Mouse (Mus musculus) heart, postnatal 0 days (tissue): ENCODE data around the gene Zfpm1. TPM values are rescaled to one million over a fixed set of nuclear protein-coding genes. Genes with fewer than 3 reads are reported as not detected.

Source experiments
- ATAC-seq: fragments of 200-750 bp; cut with Nextera tagmentation; 2 replicates; pipeline ENCODE4 v1.8.0; 2017; ENCODE audit warnings: low read depth, moderate number of reproducible peaks, moderate library complexity; ENCODE audit not compliant: insufficient read depth
- DNase-seq: peaks from one replicate; pipeline ENCODE4 v3.0.0-alpha.2; 2016; ENCODE audit warnings: low spot score
- H3K27ac ChIP-seq: fragments of 300-500 bp; sonication (generic); 2 replicates; pipeline ENCODE4 v1.5.1; 2014; ENCODE audit warnings: low read depth, mild to moderate bottlenecking
- H3K27me3 ChIP-seq: fragments of 300-500 bp; sonication (generic); 2 replicates; pipeline ENCODE4 v1.6.1; 2014; ENCODE audit warnings: low read length, mixed read lengths; ENCODE audit not compliant: control insufficient read depth, insufficient read depth
- H3K36me3 ChIP-seq: fragments of 300-500 bp; sonication (generic); replicated peaks from 2 replicates; pipeline ENCODE4 v1.6.1; 2014; ENCODE audit warnings: low read length, mixed read lengths; ENCODE audit not compliant: control insufficient read depth, insufficient read depth
- H3K4me1 ChIP-seq: fragments of 300-500 bp; sonication (generic); 2 replicates; pipeline ENCODE4 v1.6.1; 2014; ENCODE audit warnings: antibody characterized with exemption; ENCODE audit not compliant: control insufficient read depth, insufficient read depth
- H3K4me2 ChIP-seq: fragments of 300-500 bp; sonication (generic); 2 replicates; pipeline ENCODE4 v1.6.1; 2014; ENCODE audit warnings: low read depth, mild to moderate bottlenecking, low read length, moderate library complexity
- H3K4me3 ChIP-seq: fragments of 300-500 bp; sonication (generic); 2 replicates; pipeline ENCODE4 v1.5.1; 2014; ENCODE audit warnings: low read depth, low read length
- H3K9ac ChIP-seq: fragments of 300-500 bp; sonication (generic); replicated peaks from 2 replicates; pipeline ENCODE4 v1.6.1; 2014; ENCODE audit warnings: low read depth, low read length, mixed read lengths
- H3K9me3 ChIP-seq: fragments of 300-500 bp; sonication (generic); replicated peaks from 2 replicates; pipeline ENCODE4 v1.6.1; 2016; ENCODE audit warnings: low read length; ENCODE audit not compliant: control insufficient read depth
- CTCF ChIP-seq: IDR thresholded peaks from 2 replicates; pipeline ENCODE4 v1.5.1; 2016; ENCODE audit warnings: antibody characterized with exemption, control low read depth, low read depth
- EP300 ChIP-seq: IDR thresholded peaks from 2 replicates; pipeline ENCODE4 v1.6.1; 2016; ENCODE audit warnings: antibody characterized with exemption, low read depth
- WGBS: fragments of 180-500 bp; shearing (Covaris S2); extraction: QIAGEN DNeasy Blood & Tissue Kit; methylation state at CpG from one replicate; pipeline ENCODE4 v1.1.7; 2014; 5-methylcytosine and 5-hydroxymethylcytosine counted together
- polyA plus RNA-seq: library from polyadenylated mRNA; unstranded; fragments of >200 nt; fragmentation: Nextera tagmentation; extraction: Ambion mirVana; gene quantifications from 2 replicates; pipeline ENCODE4 v1.2.1, GENCODE M21; 2015
- total RNA-seq: library from RNA; depleted of rRNA; stranded (reverse); fragments of >200 nt; gene quantifications from 2 replicates; pipeline ENCODE4 v1.2.3, GENCODE M21; 2014; ENCODE audit warnings: low replicate concordance

The Zfpm1 gene
- total and polyA plus RNA-seq, 2 experiments from 2014 or later = 2.3 to 28.4 TPM

DNA sequence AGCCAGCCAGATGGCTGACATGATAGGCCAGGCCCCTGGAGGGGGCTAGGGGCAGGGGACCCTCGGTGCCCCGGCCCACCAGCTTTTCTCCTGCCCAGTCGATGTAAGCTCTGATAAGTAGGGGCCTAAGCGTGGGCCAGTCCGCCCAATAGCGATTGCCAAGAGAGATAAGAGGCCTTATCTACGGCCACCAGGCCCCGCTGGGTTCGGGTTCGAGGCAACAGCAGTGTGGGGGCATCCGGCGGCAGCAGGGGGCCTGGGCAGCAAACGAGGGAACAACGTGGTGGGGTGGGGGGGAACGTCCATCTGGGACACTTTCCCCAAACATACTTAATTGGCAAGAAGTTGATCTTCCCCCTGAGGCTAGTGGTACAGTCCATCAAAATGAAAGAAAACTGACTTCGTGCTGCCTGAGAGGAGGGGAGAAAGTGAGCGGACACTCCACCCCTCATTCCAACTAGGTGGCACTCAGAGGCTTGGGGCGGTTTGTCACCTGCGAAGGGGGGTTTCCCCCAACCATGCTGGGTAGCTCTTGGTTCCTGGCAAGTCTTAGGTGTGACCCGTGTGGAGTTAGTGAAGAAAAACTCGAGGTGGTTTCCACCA, 2.8 kb downstream of the Zfpm1 start:
- no peaks in the 10 kb centered on the region for H3K9me3 ChIP-seq
- peak overlapping the region; percentile 67; the same call in 1 of the 2 replicates for H3K27ac ChIP-seq
- H3K9ac ChIP-seq = peak overlapping the region; percentile 83; the same call in 1 of the 2 replicates
- TF ChIP-seq EP300 = no peak
- no peak for TF ChIP-seq CTCF
- H3K4me3 ChIP-seq = peak overlapping the region; percentile 68
- WGBS = 22% methylated on average over 21 of the region's 21 CpGs
- no peak for ATAC-seq
- H3K4me1 ChIP-seq = peaks cover 28% of the 10 kb centered on the region
- peak overlapping the region; percentile 83 for H3K4me2 ChIP-seq
- H3K27me3 ChIP-seq = no peaks in the 10 kb centered on the region
- no peaks in the 10 kb centered on the region for H3K36me3 ChIP-seq
- DNase-seq = no peak

DNA sequence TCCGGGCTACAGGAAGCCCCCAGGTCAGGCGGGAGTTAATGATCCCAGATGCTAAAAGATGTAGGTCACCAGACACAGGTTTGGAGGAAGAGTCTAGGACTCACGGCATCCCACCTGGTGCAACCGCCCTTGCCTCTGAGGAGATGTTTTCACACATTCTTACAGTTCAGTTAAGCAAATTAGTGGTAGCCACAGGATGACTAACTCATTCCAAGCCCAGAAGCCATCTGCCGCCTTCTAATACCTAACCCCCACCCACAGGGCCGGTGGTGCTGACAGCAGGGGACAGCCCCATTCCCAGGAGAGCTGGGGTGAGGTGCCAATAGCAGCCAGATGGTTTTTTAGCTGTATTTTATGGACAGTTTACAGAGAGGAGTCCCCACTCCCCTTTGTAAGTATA, 3.8 kb downstream of the Zfpm1 start:
- H3K9ac ChIP-seq = no peak overlapping the region
- no peak overlapping the region for H3K4me3 ChIP-seq
- ATAC-seq (no peak), DNase-seq (no peak)
- TF ChIP-seq CTCF (no peak), EP300 (no peak)
- WGBS = 71% methylated on average over 6 of the region's 6 CpGs
- H3K36me3 ChIP-seq = no peaks in the 10 kb centered on the region
- H3K27ac ChIP-seq = no peak overlapping the region
- H3K4me2 ChIP-seq = peak overlapping the region; percentile 83; the same call in 1 of the 2 replicates
- peaks cover 31% of the 10 kb centered on the region for H3K4me1 ChIP-seq
- no peaks in the 10 kb centered on the region for H3K9me3 ChIP-seq
- no peaks in the 10 kb centered on the region for H3K27me3 ChIP-seq

DNA sequence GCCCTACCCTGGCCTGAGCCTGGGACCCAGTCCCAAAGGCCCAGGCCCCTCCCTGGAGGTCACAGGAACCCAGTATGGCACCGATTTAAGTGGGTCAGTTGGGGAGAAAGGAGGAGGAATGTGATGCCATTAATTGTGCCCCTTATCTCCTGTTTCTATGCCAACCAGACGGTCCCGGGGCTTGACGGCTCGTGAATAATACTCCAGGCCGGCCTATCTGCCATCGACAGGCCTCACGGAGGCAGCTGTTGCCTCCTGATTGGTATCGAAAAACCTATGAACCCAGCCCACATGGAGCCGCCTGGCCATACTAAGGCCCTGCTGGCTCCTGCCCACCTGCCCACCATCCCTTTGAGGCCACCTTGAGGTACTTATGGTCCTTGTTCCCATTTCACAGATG, 5.0 kb downstream of the Zfpm1 start:
- no peaks in the 10 kb centered on the region for H3K9me3 ChIP-seq
- TF ChIP-seq EP300 (no peak), CTCF (no peak)
- ATAC-seq (no peak), DNase-seq (no peak)
- H3K9ac ChIP-seq = no peak overlapping the region
- 29% methylated on average over 10 of the region's 10 CpGs for WGBS
- peaks cover 39% of the 10 kb centered on the region for H3K4me1 ChIP-seq
- H3K27me3 ChIP-seq = no peaks in the 10 kb centered on the region
- no peak overlapping the region for H3K27ac ChIP-seq
- H3K36me3 ChIP-seq = no peaks in the 10 kb centered on the region
- H3K4me3 ChIP-seq = no peak overlapping the region
- no peak overlapping the region for H3K4me2 ChIP-seq

DNA sequence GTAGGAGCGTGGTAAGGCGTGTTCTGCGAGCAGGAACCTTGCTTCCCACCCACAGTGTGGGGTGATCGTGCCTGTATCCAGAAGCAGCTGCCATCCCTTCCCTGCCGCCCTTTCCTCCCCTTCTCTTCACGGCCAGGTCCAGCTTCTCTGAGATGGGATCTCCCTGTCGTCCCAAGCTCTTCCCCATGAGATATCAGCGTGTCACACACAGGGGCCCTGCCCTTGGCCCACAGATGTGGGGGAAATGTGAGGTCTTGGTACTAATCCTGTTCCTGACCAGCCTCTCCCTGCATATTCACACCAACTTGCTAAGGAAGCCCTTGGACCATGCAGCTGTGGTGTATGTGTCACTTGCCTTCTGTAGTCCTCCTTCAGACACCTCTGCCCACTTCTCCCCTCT, 5.8 kb downstream of the Zfpm1 start:
- 69% methylated on average over 8 of the region's 8 CpGs for WGBS
- no peak for TF ChIP-seq CTCF
- no peak for TF ChIP-seq EP300
- Histone ChIP-seq H3K9ac (no peak overlapping the region), H3K27me3 (no peaks in the 10 kb centered on the region), H3K4me3 (no peak overlapping the region), H3K4me1 (peaks cover 40% of the 10 kb centered on the region), H3K27ac (no peak overlapping the region), H3K36me3 (no peaks in the 10 kb centered on the region), H3K4me2 (no peak overlapping the region), H3K9me3 (no peaks in the 10 kb centered on the region)
- no peak for DNase-seq
- ATAC-seq = no peak

DNA sequence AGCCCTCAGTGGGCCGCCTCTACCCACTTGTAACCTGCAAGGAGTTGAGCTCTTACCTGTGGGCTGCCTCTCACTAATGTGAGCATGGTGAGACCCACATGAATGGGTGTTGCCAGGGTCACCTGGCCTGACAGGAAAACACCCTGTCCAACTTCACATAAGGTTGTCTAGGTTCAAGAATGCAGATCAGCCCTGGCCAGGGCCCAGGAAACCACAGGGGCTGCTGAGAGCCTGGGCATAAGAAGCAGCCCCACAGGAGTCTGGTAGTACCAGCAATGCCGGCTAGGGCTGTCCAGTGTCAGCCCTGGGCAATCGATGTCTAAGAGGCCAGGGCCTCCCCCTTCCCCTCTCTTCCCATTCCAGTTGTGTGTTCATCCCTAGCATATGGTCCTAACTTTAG, 6.4 kb downstream of the Zfpm1 start:
- ATAC-seq = no peak

DNA sequence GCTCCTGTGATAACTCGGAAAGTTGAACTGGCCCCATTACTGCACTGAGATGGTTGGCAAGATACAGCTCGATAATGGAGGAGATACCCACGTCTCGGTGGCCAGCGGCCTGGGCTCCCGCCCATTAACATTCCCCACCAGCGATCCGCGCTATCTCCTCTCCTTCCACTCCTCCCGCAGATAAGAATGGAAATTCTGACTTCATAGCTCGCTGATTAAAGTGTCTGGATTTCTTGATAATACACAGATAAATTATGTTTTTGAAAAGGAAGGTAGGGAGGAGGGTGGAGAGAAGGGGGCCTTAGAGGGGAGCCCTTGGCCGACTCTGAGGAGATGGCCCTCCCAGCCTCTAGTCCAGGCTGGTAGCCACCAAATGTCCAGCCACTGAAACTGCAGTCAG, 9.1 kb downstream of the Zfpm1 start:
- TF ChIP-seq CTCF = no peak
- TF ChIP-seq EP300 = no peak
- DNase-seq = no peak
- WGBS = 31% methylated on average over 12 of the region's 12 CpGs
- no peaks in the 10 kb centered on the region for H3K27me3 ChIP-seq
- H3K27ac ChIP-seq = no peak overlapping the region
- H3K9me3 ChIP-seq = no peaks in the 10 kb centered on the region
- no peak for ATAC-seq
- H3K36me3 ChIP-seq = no peaks in the 10 kb centered on the region
- no peak overlapping the region for H3K4me3 ChIP-seq
- H3K4me2 ChIP-seq = no peak overlapping the region
- peaks cover 56% of the 10 kb centered on the region for H3K4me1 ChIP-seq
- no peak overlapping the region for H3K9ac ChIP-seq

More for the DNA sequence above, 6.4 kb downstream of the Zfpm1 start:
- 70% methylated on average over 3 of the region's 3 CpGs for WGBS
- no peak for DNase-seq
- no peak overlapping the region for H3K4me3 ChIP-seq
- no peak overlapping the region for H3K4me2 ChIP-seq
- no peaks in the 10 kb centered on the region for H3K27me3 ChIP-seq
- no peak overlapping the region for H3K9ac ChIP-seq
- no peak overlapping the region for H3K27ac ChIP-seq
- no peaks in the 10 kb centered on the region for H3K36me3 ChIP-seq
- H3K9me3 ChIP-seq = no peaks in the 10 kb centered on the region
- TF ChIP-seq CTCF (no peak), EP300 (no peak)
- H3K4me1 ChIP-seq = peaks cover 43% of the 10 kb centered on the region
